Mouse (Mus musculus): ENCODE results near the gene Snx5. TPM values are rescaled to one million over a fixed set of nuclear protein-coding genes. Genes with fewer than 3 reads are reported as not detected.

Gene Snx5
- polyA plus RNA-seq, 1 experiment = 37.6 TPM

DNA sequence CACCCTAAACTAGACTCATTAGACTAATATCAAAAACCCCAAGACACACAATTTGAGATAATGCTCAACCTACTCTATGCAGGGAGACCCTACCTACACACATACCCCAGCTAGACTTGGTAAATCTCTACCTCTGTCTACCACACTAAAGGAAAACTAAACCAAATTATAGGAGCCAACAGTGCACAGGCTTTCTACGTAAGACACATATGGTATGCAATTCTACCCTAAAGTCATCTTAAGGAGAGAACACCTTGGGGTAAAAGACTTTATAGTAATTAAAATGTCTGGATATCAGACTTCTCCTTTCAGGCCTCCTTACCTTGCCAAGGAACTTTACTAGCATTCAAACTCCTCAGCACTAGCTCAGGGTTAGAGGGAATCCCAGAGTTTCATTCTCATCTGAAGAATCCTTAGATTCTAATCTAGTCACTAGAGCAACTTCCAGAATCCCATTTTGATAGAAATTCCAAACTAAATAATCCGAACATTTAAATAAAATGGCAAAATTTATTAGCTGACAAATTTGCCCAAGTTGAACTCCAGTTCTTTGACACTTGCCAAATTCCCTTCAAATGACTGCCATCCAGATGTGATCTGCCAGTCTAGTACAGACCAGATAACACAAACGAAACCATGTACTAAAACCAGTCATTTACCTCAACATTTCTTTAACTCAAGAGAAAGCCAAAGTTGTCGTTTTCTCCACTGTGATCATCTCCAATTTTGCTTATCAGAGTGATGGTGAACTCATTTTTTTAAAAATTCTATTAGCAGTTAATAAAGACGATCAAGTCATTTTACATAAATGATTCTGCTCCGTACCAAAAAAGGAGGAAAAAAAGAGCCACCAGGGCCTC, 2.0 kb downstream of the Snx5 start:
- no peak for DNase-seq (ENCODE audit: low read depth, low spot score)

GRCm38 (mm10) chr2:144267731-144268015, 3.0 kb downstream of the Snx5 start:
- WGBS = 6% methylated on average over 1 of the region's 1 CpGs
- DNase-seq (ENCODE audit: low read depth, low spot score) = no peak

More for the DNA sequence above, 2.0 kb downstream of the Snx5 start:
- WGBS = 19% methylated on average over 6 of the region's 6 CpGs

- no peak for DNase-seq (ENCODE audit: low read depth, low spot score)
- 47% methylated on average over 5 of the region's 5 CpGs for WGBS
Measured at GRCm38 (mm10) chr2:144267004-144267730, 3.5 kb downstream of the Snx5 start.

DNA sequence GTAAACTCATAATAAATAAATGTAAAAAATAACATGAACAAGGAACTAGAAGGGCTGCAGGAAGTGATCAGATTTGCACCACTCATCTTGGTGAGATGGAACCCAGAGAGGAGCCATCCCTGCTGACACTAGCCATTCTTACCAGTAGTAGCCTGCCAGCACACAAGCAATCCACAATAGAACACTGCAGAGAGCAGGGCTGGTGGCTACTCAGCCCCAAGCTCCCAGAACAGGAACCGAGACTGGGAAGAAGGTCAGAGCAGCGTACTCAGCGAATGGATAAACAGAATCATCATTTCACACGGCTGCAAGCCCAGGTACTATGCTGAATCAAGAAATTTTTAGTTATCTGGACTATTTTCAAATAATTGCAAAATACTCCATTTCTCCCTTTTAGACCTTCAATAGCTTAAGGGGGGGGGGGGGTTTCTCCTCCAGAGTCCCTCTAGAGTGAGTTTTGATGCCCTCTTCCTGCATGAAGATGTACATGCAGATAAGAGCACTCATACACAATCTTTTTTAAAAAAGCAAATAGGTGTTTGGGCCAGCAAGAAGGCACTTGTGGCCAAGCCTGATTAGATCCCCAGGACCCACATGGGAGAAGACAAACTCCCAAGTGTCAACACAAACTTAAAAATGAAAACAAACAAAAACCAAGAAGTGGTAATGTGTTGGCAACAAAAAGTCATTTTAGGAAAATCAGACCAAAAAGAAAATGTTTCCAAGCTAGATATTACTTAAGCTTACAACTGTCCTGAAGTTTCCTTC, 4.6 kb downstream of the Snx5 start:
- DNase-seq (ENCODE audit: low read depth, low spot score) = no peak
- 37% methylated on average over 4 of the region's 4 CpGs for WGBS

- 45% methylated on average over 3 of the region's 3 CpGs for WGBS
- no peak for DNase-seq (ENCODE audit: low read depth, low spot score)
Measured at GRCm38 (mm10) chr2:144265120-144265488, 5.6 kb downstream of the Snx5 start.

GRCm38 (mm10) chr2:144264398-144265119, 6.1 kb downstream of the Snx5 start:
- WGBS = 33% methylated on average over 5 of the region's 5 CpGs
- DNase-seq (ENCODE audit: low read depth, low spot score) = no peak

GRCm38 (mm10) chr2:144262837-144263236, 7.9 kb downstream of the Snx5 start:
- 56% methylated on average over 2 of the region's 2 CpGs for WGBS
- no peak for DNase-seq (ENCODE audit: low read depth, low spot score)

DNA sequence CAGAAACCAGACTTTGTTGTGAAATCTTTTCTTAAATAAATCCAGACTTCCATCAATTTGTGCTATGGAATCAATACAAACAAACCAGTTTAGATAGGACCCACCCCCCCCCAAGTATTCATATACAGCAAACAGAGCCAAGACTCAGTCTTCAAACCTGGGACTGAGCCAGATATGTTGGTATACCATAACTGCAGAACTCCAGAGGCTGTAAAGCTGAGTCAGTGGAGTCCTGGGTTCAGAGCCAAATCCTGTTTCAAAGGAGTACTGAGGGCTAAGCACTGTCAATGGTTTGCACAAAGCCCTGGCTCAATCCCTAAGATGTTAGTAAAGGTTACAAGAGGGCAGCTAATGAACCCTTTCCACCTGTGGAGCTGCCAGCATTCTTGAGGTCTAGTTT, 20.6 kb downstream of the Snx5 start:
- no peak for DNase-seq (ENCODE audit: low read depth, low spot score)

DNA sequence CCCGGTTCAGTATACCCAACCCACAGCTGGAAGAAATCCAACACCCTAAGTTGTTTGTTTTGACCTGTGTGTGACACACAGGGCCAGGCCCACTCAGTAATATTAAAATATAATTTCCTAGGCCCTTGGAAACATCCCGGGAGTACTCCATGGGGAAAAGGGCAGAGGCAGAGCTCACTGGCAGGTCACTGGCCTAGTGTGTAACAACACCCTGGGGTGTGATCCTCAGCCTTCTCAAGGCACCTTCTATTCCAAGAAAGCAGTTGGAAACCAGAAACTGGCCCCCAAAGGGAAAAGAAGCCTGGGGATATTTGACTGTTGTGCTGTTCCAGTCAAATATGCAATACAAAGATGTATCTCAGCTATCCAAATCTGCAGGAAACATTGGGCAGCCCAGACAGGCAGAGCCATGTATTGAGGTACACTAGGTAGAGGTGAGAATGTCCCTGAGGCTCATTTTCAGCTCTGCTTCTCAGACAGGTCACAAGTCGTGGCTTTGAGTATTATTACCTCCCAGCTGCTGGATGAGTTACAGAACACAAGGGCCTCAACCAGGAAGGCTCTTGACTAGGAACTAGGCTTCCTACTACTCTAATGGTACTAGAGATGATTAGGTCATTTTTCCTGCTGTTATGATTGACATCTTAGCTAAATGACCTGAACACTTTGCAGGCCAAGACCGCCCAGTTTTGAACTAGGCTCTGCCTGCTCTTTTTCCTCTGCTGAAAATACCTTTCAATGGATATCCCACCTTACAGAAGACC, 21.9 kb downstream of the Snx5 start:
- no peak for DNase-seq (ENCODE audit: low read depth, low spot score)
- 37% methylated on average over 4 of the region's 4 CpGs for WGBS

DNA sequence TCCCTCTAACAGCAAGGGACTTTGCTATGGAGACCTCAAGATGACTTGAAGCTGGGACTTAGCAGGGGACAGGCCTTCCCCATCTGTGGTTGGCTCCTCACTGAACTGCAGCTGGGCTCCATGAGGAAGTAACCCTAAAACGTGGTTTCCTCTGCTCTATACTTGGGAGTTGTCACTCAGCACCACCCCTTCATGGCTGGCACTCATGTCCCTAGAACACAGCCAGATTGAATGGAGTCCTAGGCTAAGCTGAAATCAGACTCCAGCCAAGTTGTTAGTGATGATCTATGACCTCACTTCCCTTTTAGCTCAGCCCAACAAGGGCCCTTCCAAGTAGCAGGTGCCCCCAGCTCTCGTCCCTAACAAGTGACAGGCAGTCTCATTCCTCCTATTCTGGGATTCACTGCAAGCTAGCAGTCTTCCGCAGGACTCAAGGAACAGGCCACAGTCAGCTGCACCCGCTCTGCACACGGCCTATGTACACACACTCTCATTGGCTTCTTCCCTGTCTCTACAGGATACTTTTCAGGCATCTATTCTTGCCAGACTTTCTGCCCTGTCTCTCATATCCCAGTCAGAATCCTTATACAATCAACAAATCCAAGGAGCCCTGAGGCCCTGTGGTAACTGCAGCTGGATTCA, 23.2 kb downstream of the Snx5 start:
- no peak for DNase-seq (ENCODE audit: low read depth, low spot score)
- 31% methylated on average over 5 of the region's 5 CpGs for WGBS

DNA sequence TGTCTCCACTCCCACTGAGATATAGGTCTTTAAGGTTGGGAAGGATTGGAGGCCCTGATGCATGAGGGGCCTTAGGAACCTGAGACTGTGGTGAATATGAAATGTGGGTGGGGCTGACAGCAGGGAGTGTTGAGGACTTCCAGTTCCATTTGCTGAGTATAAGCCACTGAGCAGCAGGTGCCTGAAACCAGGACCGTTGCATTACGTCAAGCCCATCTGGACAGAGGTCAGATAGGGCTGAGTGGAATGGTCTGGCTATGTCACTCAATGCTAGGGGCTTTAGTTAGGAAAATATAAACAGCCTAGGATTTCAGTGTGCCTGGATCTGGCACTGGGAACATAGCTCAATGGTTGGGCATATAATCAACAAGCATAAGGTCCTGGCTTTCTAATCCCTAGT, 24.4 kb downstream of the Snx5 start:
- no peak for DNase-seq (ENCODE audit: low read depth, low spot score)
- 68% methylated on average over 2 of the region's 2 CpGs for WGBS

GRCm38 (mm10) chr2:144245464-144245863, 25.2 kb downstream of the Snx5 start:
- no peak for DNase-seq (ENCODE audit: low read depth, low spot score)
- WGBS = 68% methylated on average over 7 of the region's 7 CpGs

DNA sequence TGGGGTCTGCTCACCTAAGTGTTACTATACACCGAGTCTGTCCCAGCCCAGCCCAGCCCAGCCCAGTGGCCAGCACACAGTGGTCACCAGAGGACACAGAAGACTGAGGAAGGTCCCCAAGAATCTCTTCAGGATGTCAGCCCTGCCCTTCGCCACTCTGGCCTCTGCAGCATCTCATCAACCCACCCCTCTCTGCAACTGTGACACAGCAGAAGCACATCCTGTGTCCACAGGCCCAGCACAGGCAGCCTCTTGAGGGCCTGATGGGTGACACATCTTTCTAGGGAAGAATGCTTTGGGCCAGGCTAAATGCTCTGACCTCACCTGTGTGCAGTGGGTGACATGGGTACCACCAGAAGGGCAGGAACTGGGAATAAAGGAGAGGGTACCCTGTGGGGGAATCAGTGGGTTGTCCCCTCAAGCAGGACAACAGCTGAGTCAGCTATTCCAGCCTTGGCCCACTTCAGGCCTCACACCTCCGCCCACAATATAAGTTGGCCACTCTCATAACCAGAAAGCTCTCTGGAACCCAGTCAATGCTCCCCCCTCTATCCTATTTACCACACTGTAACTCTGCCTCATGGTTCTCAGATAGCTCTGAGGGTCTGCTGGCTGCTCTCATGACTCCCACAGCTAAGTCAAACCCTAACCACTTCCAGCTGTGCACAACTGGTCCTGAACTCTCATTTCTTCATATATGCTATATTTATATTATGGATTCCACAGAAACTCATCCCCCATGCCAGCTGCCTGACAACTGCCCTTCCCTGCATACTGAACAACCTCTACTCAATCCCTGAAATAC, 30.4 kb downstream of the Snx5 start:
- 80% methylated on average over 3 of the region's 3 CpGs for WGBS
- DNase-seq (ENCODE audit: low read depth, low spot score) = no peak

GRCm38 (mm10) chr2:144239318-144239717, 31.4 kb downstream of the Snx5 start:
- WGBS = 42% methylated on average over 2 of the region's 2 CpGs

GRCm38 (mm10) chr2:144238341-144238740, 32.4 kb downstream of the Snx5 start:
- WGBS = 68% methylated on average over 6 of the region's 6 CpGs

More at GRCm38 (mm10) chr2:144239318-144239717, 31.4 kb downstream of the Snx5 start:
- no peak for DNase-seq (ENCODE audit: low read depth, low spot score)

GRCm38 (mm10) chr2:144236791-144237584, 33.7 kb downstream of the Snx5 start:
- WGBS = 65% methylated on average over 9 of the region's 9 CpGs
- no peak for DNase-seq (ENCODE audit: low read depth, low spot score)

More at GRCm38 (mm10) chr2:144238341-144238740, 32.4 kb downstream of the Snx5 start:
- DNase-seq (ENCODE audit: low read depth, low spot score) = no peak

GRCm38 (mm10) chr2:144235776-144236175, 34.9 kb downstream of the Snx5 start:
- no peak for DNase-seq (ENCODE audit: low read depth, low spot score)
- 86% methylated on average over 3 of the region's 3 CpGs for WGBS

Measured in large intestine, adult 2 months (tissue).